ENCODE assay signal across 19 mouse cellular contexts in the genomic region with DNA sequence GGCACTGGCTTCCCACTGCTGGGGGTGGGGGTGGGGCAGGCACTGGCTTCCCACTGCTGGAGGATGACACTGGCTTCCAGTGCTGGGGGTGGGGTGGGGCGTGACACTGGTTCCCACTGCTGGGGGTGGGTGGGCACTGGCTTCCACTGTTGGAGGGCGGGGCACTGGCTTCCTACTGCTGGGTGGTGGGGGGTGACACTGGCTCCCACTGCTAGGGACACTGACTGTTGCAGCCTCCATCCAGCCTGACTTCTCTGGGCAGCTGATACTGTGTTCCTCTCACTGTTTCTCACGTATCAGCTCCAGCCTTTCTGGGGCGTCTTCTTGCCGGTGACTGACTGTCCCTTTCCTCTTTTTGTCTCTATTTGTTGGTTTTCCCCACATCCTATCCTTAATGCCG. TPM values are rescaled to one million over a fixed set of nuclear protein-coding genes. Genes with fewer than 3 reads are reported as not detected.
A peak's percentile ranks its signal among the peaks of the same experiment; 100 is the strongest.
DNase-seq lines count a peak whose midpoint lies in the region; ATAC-seq and TF ChIP-seq lines count a peak whose summit lies in the region.
"Had no signal": no experiment of that assay in that cellular context is flagged by ENCODE, and none has a peak within 500 bp of the region (broad histone marks: within the 10 kb centered on the region; RNA-seq: fewer than 3 reads in every experiment).

No protein-coding gene starts in this region.

- DNase-seq in ES-E14 (ENCODE audit: low read depth, low spot score) (no peak), MN1 (ENCODE audit: low spot score) (no peak)
- no peak for DNase-seq in embryonic facial prominence, embryonic 10.5 days (ENCODE audit: low spot score)
- DNase-seq in liver, embryonic 13.5 days: no peak
- DNase-seq: adrenal gland, postnatal 36 days; forebrain, postnatal 0 days; gastrocnemius, postnatal 36 days; heart, postnatal 10 days; lung, adult 18-20 months; right cerebral cortex, adult 18-20 months; thymus, postnatal 14 days had no signal

- 0 out of 2 replicates have a peak, but pooled peaks have one; percentile 13 for ATAC-seq in intestine, embryonic 15.5 days
- ATAC-seq in intestine, postnatal 0 days: no peak
- ATAC-seq in liver, embryonic 13.5 days (ENCODE audit: low read depth): peak; percentile 53
- no peak for ATAC-seq in granulocyte monocyte progenitor cell, adult 5-6 weeks (replicated peaks; ENCODE audit: poor library complexity, severe bottlenecking)

- H3K36me3 ChIP-seq in intestine, embryonic 15.5 days: no peaks in the 10 kb centered on the region
- no peaks in the 10 kb centered on the region for H3K36me3 ChIP-seq in intestine, postnatal 0 days (ENCODE audit: control insufficient read depth, insufficient read depth)
- no peaks in the 10 kb centered on the region; the same call in 1 of the 2 replicates for H3K36me3 ChIP-seq in ES-E14 (ENCODE audit: control insufficient read depth, insufficient read depth, low read length, poor library complexity, severe bottlenecking)
- peaks cover 7% of the 10 kb centered on the region for H3K36me3 ChIP-seq in embryonic facial prominence, embryonic 10.5 days (replicated peaks)
- H3K36me3 ChIP-seq in liver, embryonic 13.5 days: no peaks in the 10 kb centered on the region
- H3K36me3 ChIP-seq: neural tube, embryonic 13.5 days had no signal

- H3K27ac ChIP-seq in intestine, embryonic 15.5 days: no peak overlapping the region
- H3K27ac ChIP-seq in intestine, postnatal 0 days (ENCODE audit: low read depth, low read length): no peak overlapping the region
- peak overlapping the region; percentile 78; the same call in 1 of the 2 replicates for H3K27ac ChIP-seq in ES-E14 (ENCODE audit: insufficient read depth, low read depth, low read length, poor library complexity, severe bottlenecking)
- H3K27ac ChIP-seq in embryonic facial prominence, embryonic 10.5 days (replicated peaks): 0 out of 2 replicates have a peak overlapping the region, but pooled peaks have one; percentile 10
- H3K27ac ChIP-seq in liver, embryonic 13.5 days: no peak overlapping the region
- H3K27ac ChIP-seq: heart, embryonic 10.5 days; limb, embryonic 12.5 days; neural tube, embryonic 13.5 days had no signal

- H3K4me3 ChIP-seq in intestine, embryonic 15.5 days (replicated peaks): no peak overlapping the region
- no peak overlapping the region for H3K4me3 ChIP-seq in intestine, postnatal 0 days (ENCODE audit: low read depth, low read length)
- no peak overlapping the region for H3K4me3 ChIP-seq in ES-E14 (ENCODE audit: insufficient read depth in 1 of 2, low read depth in 1 of 2, low read length in 2 of 2, poor library complexity in 1 of 2, severe bottlenecking in 1 of 2)
- H3K4me3 ChIP-seq in embryonic facial prominence, embryonic 10.5 days: no peak overlapping the region
- H3K4me3 ChIP-seq in liver, embryonic 13.5 days (replicated peaks): no peak overlapping the region
- H3K4me3 ChIP-seq: heart, embryonic 10.5 days; limb, embryonic 12.5 days; megakaryocyte, embryonic 14.5 days; neural tube, embryonic 13.5 days had no signal

- no peaks in the 10 kb centered on the region for H3K9me3 ChIP-seq in intestine, embryonic 15.5 days
- no peaks in the 10 kb centered on the region for H3K9me3 ChIP-seq in intestine, postnatal 0 days (ENCODE audit: control insufficient read depth)
- no peaks in the 10 kb centered on the region for H3K9me3 ChIP-seq in ES-E14 (ENCODE audit: control insufficient read depth, insufficient read depth, low read depth, low read length)
- no peaks in the 10 kb centered on the region for H3K9me3 ChIP-seq in embryonic facial prominence, embryonic 10.5 days
- H3K9me3 ChIP-seq in liver, embryonic 13.5 days (replicated peaks): no peaks in the 10 kb centered on the region
- H3K9me3 ChIP-seq: G1E; heart, embryonic 10.5 days; neural tube, embryonic 13.5 days had no signal

- H3K9ac ChIP-seq in intestine, embryonic 15.5 days: no peak overlapping the region
- H3K9ac ChIP-seq in intestine, postnatal 0 days (ENCODE audit: low read depth, low read length): no peak overlapping the region
- no peak overlapping the region for H3K9ac ChIP-seq in ES-E14 (ENCODE audit: insufficient read depth, low read depth, low read length, poor library complexity, severe bottlenecking)
- H3K9ac ChIP-seq in liver, embryonic 13.5 days: no peak overlapping the region
- H3K9ac ChIP-seq: forebrain, postnatal 0 days; limb, embryonic 12.5 days; neural tube, embryonic 13.5 days had no signal

- no peak overlapping the region for H3K4me2 ChIP-seq in intestine, embryonic 15.5 days (replicated peaks)
- no peak overlapping the region for H3K4me2 ChIP-seq in intestine, postnatal 0 days (replicated peaks; ENCODE audit: low read depth)
- H3K4me2 ChIP-seq in liver, embryonic 13.5 days: no peak overlapping the region
- H3K4me2 ChIP-seq: limb, embryonic 12.5 days; neural tube, embryonic 13.5 days had no signal

- no peak for TF ChIP-seq CTCF in intestine, postnatal 0 days (IDR thresholded peaks at IDR 0.05; ENCODE audit: low read depth)

- 0 out of 2 replicates have a peak, but pooled peaks cover 3% of the 10 kb centered on the region for H3K4me1 ChIP-seq in intestine, embryonic 15.5 days (replicated peaks)
- H3K4me1 ChIP-seq in intestine, postnatal 0 days (replicated peaks; ENCODE audit: control insufficient read depth, insufficient read depth, low read length): no peaks in the 10 kb centered on the region
- peaks cover 7 to 25% of the 10 kb centered on the region in 2 experiments; a peak in 2 of 4 replicates for H3K4me1 ChIP-seq in ES-E14 (ENCODE audit: control insufficient read depth in 2 of 2, insufficient read depth in 2 of 2, low read length in 2 of 2, poor library complexity in 1 of 2)
- H3K4me1 ChIP-seq in embryonic facial prominence, embryonic 10.5 days: peaks cover 24% of the 10 kb centered on the region
- peaks cover 18% of the 10 kb centered on the region for H3K4me1 ChIP-seq in liver, embryonic 13.5 days (replicated peaks)

- WGBS in intestine, embryonic 15.5 days: 91% methylated on average over 6 of the region's 6 CpGs
- WGBS in intestine, postnatal 0 days: 82% methylated on average over 6 of the region's 6 CpGs
- 91% methylated on average over 6 of the region's 6 CpGs for WGBS in embryonic facial prominence, embryonic 10.5 days
- WGBS in liver, embryonic 13.5 days (ENCODE audit: insufficient replicate concordance): 72% methylated on average over 6 of the region's 6 CpGs

- in situ Hi-C loops in ES-E14 (cut with MboI; ENCODE audit: low sequenced_read_pairs in 2 of 2, unreplicated experiment in 2 of 2): no loop called here

- no peaks in the 10 kb centered on the region for H3K27me3 ChIP-seq in intestine, embryonic 15.5 days (replicated peaks)
- H3K27me3 ChIP-seq in intestine, postnatal 0 days (replicated peaks; ENCODE audit: control insufficient read depth, insufficient read depth, low read length): no peaks in the 10 kb centered on the region
- H3K27me3 ChIP-seq in embryonic facial prominence, embryonic 10.5 days (replicated peaks; ENCODE audit: low read depth, poor library complexity, severe bottlenecking): no peaks in the 10 kb centered on the region
- no peaks in the 10 kb centered on the region for H3K27me3 ChIP-seq in liver, embryonic 13.5 days
- H3K27me3 ChIP-seq: limb, embryonic 12.5 days; megakaryocyte, embryonic 14.5 days had no signal

TF ChIP-seq in ES-E14, 5 proteins besides CTCF, POLR2A, EP300 and RAD21:
- TF ChIP-seq MAFK (IDR thresholded peaks at IDR 0.05; ENCODE audit: insufficient read depth, low read depth, low read length) (no peak), ZC3H11A (IDR thresholded peaks at IDR 0.05; ENCODE audit: borderline replicate concordance, low read depth, low read length) (no peak), ZNF384 (IDR thresholded peaks at IDR 0.05; ENCODE audit: low read depth, low read length) (no peak), HCFC1 (IDR thresholded peaks at IDR 0.05; ENCODE audit: borderline replicate concordance, insufficient read depth, low read length) (no peak), CHD2 (IDR thresholded peaks at IDR 0.05; ENCODE audit: low read depth, low read length) (no peak)

RNA-seq across cellular contexts. Expression of a gene that starts 53.6 kb away (rescaled TPM):
- polyA plus RNA-seq in intestine, embryonic 15.5 days (2015; fragmentation: Nextera tagmentation; extraction: Ambion mirVana): 12.5 and 13.5 TPM in 2 replicates
- polyA plus RNA-seq in intestine, postnatal 0 days (2015; fragmentation: Nextera tagmentation; extraction: Ambion mirVana): 8.2 and 9.0 TPM in 2 replicates
- total RNA-seq in ES-E14 (2012; rRNA removed): 3.9 and 4.9 TPM in 2 replicates
- polyA plus RNA-seq in embryonic facial prominence, embryonic 10.5 days (2016; fragmentation: Nextera tagmentation; extraction: Ambion mirVana): 13.6 and 14.6 TPM in 2 replicates
- polyA plus RNA-seq in liver, embryonic 13.5 days (2015; fragmentation: Nextera tagmentation; extraction: Ambion mirVana): 9.0 and 15.2 TPM in 2 replicates
- total RNA-seq in granulocyte monocyte progenitor cell, adult 5-6 weeks (2014; fragmentation: Nextera tagmentation): 85.5 and 121 TPM in 2 replicates
- total RNA-seq in granulocyte monocyte progenitor cell, adult 5-6 weeks (2017): 44.6 and 58.1 TPM in 2 replicates

Comparison
In these comparisons a context has a peak if more than half of its experiments do, and no peak if none do; other contexts are left out.
1. ATAC-seq: peak in intestine, embryonic 15.5 days (single experiment) and liver, embryonic 13.5 days (single experiment); none in intestine, postnatal 0 days (single experiment) and granulocyte monocyte progenitor cell, adult 5-6 weeks (single experiment).
2. H3K27ac ChIP-seq: peak in ES-E14 (single experiment) and embryonic facial prominence, embryonic 10.5 days (single experiment); none in intestine, embryonic 15.5 days (single experiment), intestine, postnatal 0 days (single experiment) and liver, embryonic 13.5 days (single experiment).